Mouse (Mus musculus) urinary bladder, postnatal 10 days (tissue): Measurements from ENCODE around the gene Zbtb20.

ENCODE experiments used
- DNase-seq: peaks from one replicate; pipeline ENCODE4 v3.0.0; 2022; ENCODE audit warnings: low spot score

Zbtb20 gene

GRCm38 (mm10) chr16:43603591-43604141 is 728.0 kb downstream of the Zbtb20 start:
- DNase-seq: no peak

- DNase-seq: no peak
Measured at GRCm38 (mm10) chr16:43604399-43605013, 728.8 kb downstream of the Zbtb20 start.

DNA sequence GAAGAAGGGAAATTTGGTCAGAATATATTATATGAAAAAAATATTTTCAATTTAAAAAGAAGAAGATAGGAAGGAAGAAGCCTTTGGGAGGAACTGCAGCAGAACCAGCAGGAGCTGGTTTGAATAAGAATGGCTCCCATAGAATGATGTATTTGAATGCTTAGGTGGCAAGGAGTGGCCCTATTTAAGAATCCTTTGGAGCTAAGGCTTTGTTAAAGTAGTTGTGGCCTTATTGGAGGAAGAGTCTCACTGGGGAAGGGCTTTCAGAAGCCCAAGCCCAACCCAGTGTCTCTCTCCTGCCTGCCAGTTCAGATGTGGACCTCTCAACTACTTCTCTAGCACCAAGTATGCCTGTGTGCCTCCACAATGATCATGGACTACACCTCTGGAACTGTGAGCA is 731.4 kb downstream of the Zbtb20 start:
- DNase-seq: no peak

DNA sequence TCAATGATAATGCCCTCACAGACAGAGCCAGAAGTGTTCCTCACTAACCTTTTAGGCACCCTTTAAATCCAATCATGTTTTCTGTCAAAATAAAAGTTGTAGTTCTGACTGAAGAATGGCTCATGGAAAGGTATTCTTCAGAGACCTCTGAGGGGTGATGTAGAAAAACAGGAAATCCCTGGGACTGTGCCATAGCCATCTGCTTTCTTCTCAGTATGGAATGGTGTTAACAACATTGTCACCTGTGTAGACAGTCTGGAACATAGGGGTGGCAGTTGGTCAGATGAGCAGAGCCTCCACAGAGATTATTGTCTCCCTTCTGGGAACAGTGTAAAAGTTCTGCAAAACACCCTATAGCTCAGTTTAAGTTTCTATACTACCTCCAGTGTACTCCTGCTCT is 732.4 kb downstream of the Zbtb20 start:
- no peak for DNase-seq

- DNase-seq: no peak
Measured at GRCm38 (mm10) chr16:43610375-43610774, 734.7 kb downstream of the Zbtb20 start.

- no peak for DNase-seq
Measured at GRCm38 (mm10) chr16:43616348-43616747, 740.7 kb downstream of the Zbtb20 start.

DNA sequence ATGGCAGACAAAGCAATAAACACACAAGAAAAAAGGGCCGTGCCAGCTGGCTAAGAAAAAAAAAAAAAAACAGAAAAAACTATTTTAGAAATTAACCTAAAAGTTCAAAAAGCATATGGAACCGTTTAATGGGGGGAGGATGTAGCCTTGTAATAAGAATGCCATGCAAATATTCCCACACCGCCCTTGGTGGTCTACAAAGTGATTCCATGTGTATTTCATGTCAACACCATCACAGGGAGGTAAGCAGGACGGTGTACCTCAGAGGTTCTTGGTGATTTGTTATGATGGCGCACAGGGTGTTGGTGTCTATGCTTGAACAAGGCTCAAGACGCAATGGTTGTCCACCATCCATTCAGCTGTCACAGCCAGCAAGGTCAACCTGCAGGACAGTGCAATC is 741.7 kb downstream of the Zbtb20 start:
- no peak for DNase-seq

- DNase-seq: no peak
Measured at GRCm38 (mm10) chr16:43618286-43618685, 742.6 kb downstream of the Zbtb20 start.

GRCm38 (mm10) chr16:43619277-43619676 is 743.6 kb downstream of the Zbtb20 start:
- DNase-seq: no peak

DNA sequence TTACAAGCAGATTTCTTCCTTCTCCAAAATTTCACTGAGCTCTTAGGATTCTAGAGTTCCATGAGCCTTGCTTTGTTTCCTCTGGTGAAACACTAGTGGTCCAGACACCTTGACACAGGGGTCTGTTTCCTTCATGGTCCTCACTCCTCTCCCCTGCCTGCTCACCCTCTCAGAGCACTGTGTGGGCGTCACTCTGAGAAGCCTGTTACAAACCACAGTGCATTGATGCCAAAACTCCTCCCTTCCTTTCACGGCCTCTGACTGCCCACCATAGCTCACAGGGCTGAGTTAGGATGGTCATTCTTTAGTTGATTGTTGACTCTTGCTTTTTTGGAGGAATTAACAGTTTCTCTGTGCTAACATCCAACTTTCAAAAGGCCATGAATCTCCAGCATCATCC is 744.7 kb downstream of the Zbtb20 start:
- no peak for DNase-seq

GRCm38 (mm10) chr16:43623315-43624000 is 747.8 kb downstream of the Zbtb20 start:
- no peak for DNase-seq

GRCm38 (mm10) chr16:43624876-43625275 is 749.2 kb downstream of the Zbtb20 start:
- DNase-seq: no peak

- no peak for DNase-seq
Measured at GRCm38 (mm10) chr16:43625289-43625688, 749.6 kb downstream of the Zbtb20 start.

DNA sequence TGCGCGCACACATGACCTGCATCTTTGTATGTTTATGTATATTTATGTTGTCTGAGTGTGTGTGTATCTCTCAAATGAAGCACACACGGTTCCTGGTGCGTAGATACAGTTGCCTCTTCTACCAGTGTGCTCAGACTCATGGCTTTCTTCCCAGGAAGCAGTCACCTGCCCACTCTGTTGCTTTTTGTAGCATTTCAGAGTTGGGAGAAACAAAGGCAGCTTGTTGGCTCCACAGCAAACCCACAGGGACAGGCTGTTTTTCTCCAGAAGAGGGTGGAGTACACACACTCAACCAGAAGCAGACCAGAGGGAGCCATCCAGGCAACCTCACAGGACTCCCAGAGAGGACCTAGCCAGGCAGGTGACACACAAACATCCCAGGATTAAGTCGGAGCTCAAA is 750.3 kb downstream of the Zbtb20 start:
- DNase-seq: no peak

GRCm38 (mm10) chr16:43628662-43629061 is 753.0 kb downstream of the Zbtb20 start:
- no peak for DNase-seq

GRCm38 (mm10) chr16:43631758-43632157 is 756.1 kb downstream of the Zbtb20 start:
- DNase-seq: no peak

DNA sequence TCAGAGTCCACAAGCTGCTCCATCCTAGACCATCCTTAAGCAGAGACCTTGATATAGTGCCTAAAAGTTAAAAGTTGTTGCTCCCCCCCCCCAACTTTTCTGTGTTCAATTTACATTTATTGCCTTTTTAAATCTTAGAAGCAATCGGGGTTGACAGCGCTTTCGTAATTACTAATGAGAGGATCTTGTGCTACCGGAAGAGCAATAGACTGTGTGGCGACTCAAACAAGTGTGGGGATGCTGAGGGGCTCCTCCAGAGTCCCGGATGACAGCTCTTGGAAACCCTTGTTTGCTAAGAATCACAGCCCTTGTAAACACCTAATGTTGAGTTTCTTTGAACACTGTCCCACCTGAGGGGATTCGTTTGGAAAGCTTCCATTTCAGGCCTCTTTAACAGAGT is 758.4 kb downstream of the Zbtb20 start:
- no peak for DNase-seq

- DNase-seq: no peak
Measured at GRCm38 (mm10) chr16:43637241-43637640, 761.6 kb downstream of the Zbtb20 start.

DNA sequence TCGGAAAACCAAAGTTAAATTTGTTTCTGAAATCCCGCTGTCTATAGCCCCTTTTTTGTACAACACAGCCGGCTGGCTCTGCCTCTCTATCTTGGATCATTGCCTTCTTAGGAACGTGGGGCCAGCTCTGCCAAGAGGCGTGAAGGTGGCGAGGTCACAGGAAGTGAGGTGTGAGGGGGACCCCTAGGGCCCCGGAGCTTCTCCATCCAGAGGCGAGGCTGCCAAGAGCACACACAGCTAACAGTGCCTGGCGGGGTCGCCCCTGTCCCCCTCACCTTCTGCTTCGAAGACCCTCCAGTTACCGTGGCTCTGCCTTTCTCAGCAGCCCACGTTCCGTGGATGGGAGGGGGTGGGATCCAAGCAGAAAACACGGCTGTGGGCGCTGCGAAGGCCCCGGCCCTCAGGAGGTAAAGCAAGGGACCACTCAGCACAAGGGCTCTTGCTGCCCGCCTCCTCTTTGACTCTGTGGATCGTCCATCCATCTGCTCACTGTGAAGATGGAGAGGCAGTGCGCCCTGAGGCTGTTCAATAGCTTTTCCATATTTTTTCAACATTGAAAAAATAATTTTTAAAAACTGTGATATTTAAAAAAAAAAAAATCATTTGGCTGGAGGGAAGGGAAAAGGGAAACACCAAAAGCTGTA is 762.8 kb downstream of the Zbtb20 start:
- no peak for DNase-seq

- no peak for DNase-seq
Measured at GRCm38 (mm10) chr16:43641230-43641629, 765.5 kb downstream of the Zbtb20 start.

GRCm38 (mm10) chr16:43645879-43646278 is 770.2 kb downstream of the Zbtb20 start:
- no peak for DNase-seq

- no peak for DNase-seq
Measured at GRCm38 (mm10) chr16:43646943-43647342, 771.3 kb downstream of the Zbtb20 start.

- DNase-seq: no peak
Measured at GRCm38 (mm10) chr16:43647641-43648040, 772.0 kb downstream of the Zbtb20 start.
